In the genomic region with DNA sequence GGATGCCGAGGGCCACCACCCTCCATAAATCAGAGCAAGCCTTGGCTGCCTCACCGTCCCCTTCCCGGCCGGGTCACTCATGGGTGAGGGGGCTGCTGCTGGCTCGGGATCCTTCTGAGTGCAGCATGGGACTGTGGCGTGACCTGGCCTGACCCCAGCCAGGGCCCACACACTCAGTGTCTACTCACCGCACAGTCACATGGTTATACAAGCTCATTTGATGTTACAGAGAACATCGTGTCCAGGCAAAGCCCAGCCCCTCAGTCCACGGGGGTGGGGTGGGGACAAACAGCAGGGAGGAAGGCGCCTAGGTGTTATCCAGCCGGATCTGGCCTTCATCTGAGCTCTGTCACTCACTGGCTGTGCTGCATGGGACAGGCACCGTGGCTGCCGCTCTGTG, we compare ENCODE assay signal across 13 mouse cellular contexts.
DNase-seq lines count a peak whose midpoint lies in the region; ATAC-seq and TF ChIP-seq lines count a peak whose summit lies in the region.
"Had no signal": no experiment of that assay in that cellular context is flagged by ENCODE, and none has a peak within 500 bp of the region (broad histone marks: within the 10 kb centered on the region; RNA-seq: fewer than 3 reads in every experiment).

No protein-coding gene starts in this region.

- no peaks in the 10 kb centered on the region for H3K4me1 ChIP-seq in G1E (ENCODE audit: insufficient read depth, low read depth, low read length)
- H3K4me1 ChIP-seq in embryonic facial prominence, embryonic 15.5 days: no peaks in the 10 kb centered on the region
- H3K4me1 ChIP-seq in hindbrain, postnatal 0 days (ENCODE audit: insufficient read depth, low read length): no peaks in the 10 kb centered on the region
- H3K4me1 ChIP-seq: embryonic facial prominence, embryonic 13.5 days; hindbrain, embryonic 15.5 days; liver, embryonic 15.5 days; stomach, embryonic 15.5 days had no signal

- peak; percentile 83 for DNase-seq in heart, adult 11 months
- DNase-seq in heart, adult 9 months (ENCODE audit: low spot score in 2 of 2): no peak
- DNase-seq in G1E (ENCODE audit: low spot score): no peak
- DNase-seq in kidney, postnatal 14 days: peak; percentile 70
- DNase-seq in hindbrain, postnatal 0 days (ENCODE audit: low spot score): no peak
- DNase-seq in layer of hippocampus, adult 11-12 months (ENCODE audit: low spot score): no peak
- DNase-seq: heart, adult 18-20 months had no signal

- TF ChIP-seq CTCF in G1E (IDR thresholded peaks at IDR 0.05; ENCODE audit: low read depth, low read length): no peak
- TF ChIP-seq CTCF in hindbrain, postnatal 0 days (IDR thresholded peaks at IDR 0.05; ENCODE audit: low read depth): no peak

- H3K9me3 ChIP-seq in G1E (replicated peaks): peaks cover 88% of the 10 kb centered on the region
- H3K9me3 ChIP-seq in embryonic facial prominence, embryonic 15.5 days (replicated peaks): no peaks in the 10 kb centered on the region
- H3K9me3 ChIP-seq in hindbrain, postnatal 0 days (ENCODE audit: low read length): no peaks in the 10 kb centered on the region
- H3K9me3 ChIP-seq: embryonic facial prominence, embryonic 13.5 days; hindbrain, embryonic 15.5 days; liver, embryonic 15.5 days; stomach, embryonic 15.5 days had no signal

- no peaks in the 10 kb centered on the region for H3K36me3 ChIP-seq in G1E (replicated peaks)
- H3K36me3 ChIP-seq in embryonic facial prominence, embryonic 15.5 days: no peaks in the 10 kb centered on the region
- H3K36me3 ChIP-seq in hindbrain, postnatal 0 days (ENCODE audit: insufficient read depth, low read length): no peaks in the 10 kb centered on the region
- H3K36me3 ChIP-seq: embryonic facial prominence, embryonic 13.5 days; hindbrain, embryonic 15.5 days; liver, embryonic 15.5 days; stomach, embryonic 15.5 days had no signal

- no peak overlapping the region for H3K27ac ChIP-seq in embryonic facial prominence, embryonic 15.5 days (replicated peaks)
- no peak overlapping the region for H3K27ac ChIP-seq in hindbrain, postnatal 0 days
- H3K27ac ChIP-seq: embryonic facial prominence, embryonic 13.5 days; hindbrain, embryonic 15.5 days; liver, embryonic 15.5 days; stomach, embryonic 15.5 days had no signal

- peak overlapping the region; percentile 13; the same call in 1 of the 2 replicates for H3K4me3 ChIP-seq in G1E (ENCODE audit: low read depth, low read length)
- no peak overlapping the region for H3K4me3 ChIP-seq in embryonic facial prominence, embryonic 15.5 days (replicated peaks)
- H3K4me3 ChIP-seq in hindbrain, postnatal 0 days (ENCODE audit: low read length): no peak overlapping the region
- H3K4me3 ChIP-seq: embryonic facial prominence, embryonic 13.5 days; hindbrain, embryonic 15.5 days; liver, embryonic 15.5 days; stomach, embryonic 15.5 days had no signal

- 51% methylated on average over 13 of the region's 13 CpGs for WGBS in embryonic facial prominence, embryonic 15.5 days
- 67% methylated on average over 13 of the region's 13 CpGs for WGBS in hindbrain, postnatal 0 days

- no peaks in the 10 kb centered on the region for H3K27me3 ChIP-seq in G1E (ENCODE audit: insufficient read depth, low read length)
- H3K27me3 ChIP-seq in embryonic facial prominence, embryonic 15.5 days: no peaks in the 10 kb centered on the region
- H3K27me3 ChIP-seq in hindbrain, postnatal 0 days (ENCODE audit: insufficient read depth, low read length): no peaks in the 10 kb centered on the region
- H3K27me3 ChIP-seq: embryonic facial prominence, embryonic 13.5 days; hindbrain, embryonic 15.5 days; liver, embryonic 15.5 days; stomach, embryonic 15.5 days had no signal

- no peak for ATAC-seq in G1E (ENCODE audit: extremely low read depth, insufficient number of reproducible peaks, low FRiP score, poor library complexity, severe bottlenecking)
- 0 out of 2 replicates have a peak, but pooled peaks have one; percentile 39 for ATAC-seq in embryonic facial prominence, embryonic 15.5 days (ENCODE audit: insufficient number of reproducible peaks, low FRiP score, low TSS enrichment, low read depth)
- no peak for ATAC-seq in CD4-positive, CD25-positive, alpha-beta regulatory T cell, adult 4 months
- ATAC-seq in hindbrain, postnatal 0 days: no peak

- no peak overlapping the region for H3K4me2 ChIP-seq in embryonic facial prominence, embryonic 15.5 days (replicated peaks)
- H3K4me2 ChIP-seq in hindbrain, postnatal 0 days (ENCODE audit: low read depth, low read length): no peak overlapping the region
- H3K4me2 ChIP-seq: embryonic facial prominence, embryonic 13.5 days; hindbrain, embryonic 15.5 days; liver, embryonic 15.5 days; stomach, embryonic 15.5 days had no signal

- no peak overlapping the region for H3K9ac ChIP-seq in embryonic facial prominence, embryonic 15.5 days
- no peak overlapping the region for H3K9ac ChIP-seq in hindbrain, postnatal 0 days (replicated peaks; ENCODE audit: low read length)
- H3K9ac ChIP-seq: embryonic facial prominence, embryonic 13.5 days; hindbrain, embryonic 15.5 days; liver, embryonic 15.5 days; stomach, embryonic 15.5 days had no signal

Comparison
In these comparisons a context has a peak if more than half of its experiments do, and no peak if none do; other contexts are left out.
1. DNase-seq: peak in heart, adult 11 months (single experiment) and kidney, postnatal 14 days (single experiment); none in heart, adult 9 months (0 of 2), G1E (single experiment), hindbrain, postnatal 0 days (single experiment) and layer of hippocampus, adult 11-12 months (single experiment).